In the genomic region with DNA sequence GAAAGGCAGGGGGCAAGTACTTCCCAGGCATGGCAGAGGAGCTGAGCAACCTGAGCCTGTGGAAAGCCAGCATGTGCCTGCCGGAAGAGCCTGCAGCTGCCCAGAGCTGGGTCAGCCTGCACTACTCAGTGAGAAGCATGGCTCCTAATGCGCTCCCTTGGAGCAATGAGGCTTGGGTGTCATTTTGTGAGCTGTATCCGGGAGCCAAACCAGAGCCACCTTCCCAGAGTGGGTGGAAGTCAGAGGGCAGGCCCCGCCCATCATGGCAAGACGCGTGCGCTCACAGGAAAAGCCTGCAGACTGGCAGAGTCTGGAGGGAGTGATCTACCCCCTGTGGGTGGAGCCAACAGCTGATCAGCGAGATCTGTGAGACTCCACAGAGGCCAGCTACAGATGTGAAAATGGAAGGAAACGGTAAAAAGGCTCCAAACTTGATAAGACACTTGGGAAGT, we compare ENCODE assay signal across 8 mouse cellular contexts.
A peak's percentile ranks its signal among the peaks of the same experiment; 100 is the strongest.
DNase-seq lines count a peak whose midpoint lies in the region; ATAC-seq and TF ChIP-seq lines count a peak whose summit lies in the region.

No protein-coding gene starts in this region.

- H3K27me3 ChIP-seq in forebrain, embryonic 14.5 days (replicated peaks; ENCODE audit: control insufficient read depth, insufficient read depth, low read length), result no peaks in the 10 kb centered on the region
- H3K27me3 ChIP-seq in limb, embryonic 11.5 days (ENCODE audit: control insufficient read depth, insufficient read depth, low read length), result no peaks in the 10 kb centered on the region
- no peaks in the 10 kb centered on the region for H3K27me3 ChIP-seq in midbrain, embryonic 12.5 days

- peak; percentile 97 for ATAC-seq in forebrain, embryonic 14.5 days
- ATAC-seq in hematopoietic stem cell, adult 5-6 weeks (replicated peaks in 1 of 2; ENCODE audit: insufficient read depth in 1 of 2, low FRiP score in 2 of 2, low TSS enrichment in 1 of 2, low read depth in 1 of 2, poor library complexity in 2 of 2, severe bottlenecking in 2 of 2), result peak; percentile 99 to 100
- ATAC-seq in limb, embryonic 11.5 days (ENCODE audit: insufficient number of reproducible peaks, low FRiP score, low TSS enrichment, low read depth), result peak; percentile 89
- peak; percentile 94 for ATAC-seq in midbrain, embryonic 12.5 days (ENCODE audit: low FRiP score, low read depth)

- no peaks in the 10 kb centered on the region for H3K36me3 ChIP-seq in forebrain, embryonic 14.5 days (ENCODE audit: control insufficient read depth, insufficient read depth, low read length)
- H3K36me3 ChIP-seq in limb, embryonic 11.5 days (ENCODE audit: control insufficient read depth, insufficient read depth, low read length), result no peaks in the 10 kb centered on the region
- no peaks in the 10 kb centered on the region for H3K36me3 ChIP-seq in midbrain, embryonic 12.5 days

- 0 out of 2 replicates have a peak, but pooled peaks have one; percentile 26 for TF ChIP-seq POLR2A in bone marrow, adult 2 months (IDR thresholded peaks at IDR 0.05; ENCODE audit: borderline replicate concordance, control insufficient read depth, low read depth, low read length)

- 1% methylated on average over 9 of the region's 9 CpGs for WGBS in bone marrow, adult 2 months
- WGBS in forebrain, embryonic 14.5 days, result 1% methylated on average over 9 of the region's 9 CpGs
- under 1% methylated on average over 9 of the region's 9 CpGs for WGBS in limb, embryonic 11.5 days
- WGBS in midbrain, embryonic 12.5 days, result 2% methylated on average over 9 of the region's 9 CpGs

- no peaks in the 10 kb centered on the region for H3K4me1 ChIP-seq in bone marrow, adult 2 months (ENCODE audit: control insufficient read depth, insufficient read depth, low read length)
- peaks cover 2% of the 10 kb centered on the region; the same call in 1 of the 2 replicates for H3K4me1 ChIP-seq in forebrain, embryonic 14.5 days (ENCODE audit: control insufficient read depth, insufficient read depth, low read length)
- H3K4me1 ChIP-seq in limb, embryonic 11.5 days (ENCODE audit: control insufficient read depth, insufficient read depth, low read length), result no peaks in the 10 kb centered on the region
- H3K4me1 ChIP-seq in midbrain, embryonic 12.5 days, result peaks cover 4% of the 10 kb centered on the region; the same call in 1 of the 2 replicates

- H3K4me2 ChIP-seq in forebrain, embryonic 14.5 days (ENCODE audit: low read length), result peak overlapping the region; percentile 52
- H3K4me2 ChIP-seq in limb, embryonic 11.5 days (ENCODE audit: low read depth, severe bottlenecking), result peak overlapping the region; percentile 56
- peak overlapping the region; percentile 63 for H3K4me2 ChIP-seq in midbrain, embryonic 12.5 days (replicated peaks)

- H3K9me3 ChIP-seq in forebrain, embryonic 14.5 days (replicated peaks; ENCODE audit: control insufficient read depth, low read length), result no peaks in the 10 kb centered on the region
- H3K9me3 ChIP-seq in limb, embryonic 11.5 days (ENCODE audit: control insufficient read depth, low read length), result no peaks in the 10 kb centered on the region
- no peaks in the 10 kb centered on the region for H3K9me3 ChIP-seq in midbrain, embryonic 12.5 days

- H3K27ac ChIP-seq in bone marrow, adult 2 months (ENCODE audit: control insufficient read depth, insufficient read depth, low read depth, low read length, poor library complexity), result no peak overlapping the region
- H3K27ac ChIP-seq in forebrain, embryonic 14.5 days (ENCODE audit: low read depth, low read length), result no peak overlapping the region
- no peak overlapping the region for H3K27ac ChIP-seq in limb, embryonic 11.5 days (replicated peaks; ENCODE audit: low read depth, low read length)
- H3K27ac ChIP-seq in midbrain, embryonic 12.5 days (replicated peaks), result no peak overlapping the region

- peak overlapping the region; percentile 43; the same call in 1 of the 2 replicates for H3K9ac ChIP-seq in forebrain, embryonic 14.5 days (ENCODE audit: low read length)
- H3K9ac ChIP-seq in limb, embryonic 11.5 days (ENCODE audit: low read length), result peak overlapping the region; percentile 50; the same call in 1 of the 2 replicates
- H3K9ac ChIP-seq in midbrain, embryonic 12.5 days (replicated peaks), result peak overlapping the region; percentile 43; the same call in 1 of the 2 replicates

- DNase-seq in frontal cortex, postnatal 10 days (ENCODE audit: low spot score in 2 of 2), result peak; percentile 24 to 26
- no peak for DNase-seq in frontal cortex, postnatal 36 days (ENCODE audit: low spot score in 2 of 2)
- DNase-seq in forebrain, embryonic 14.5 days (ENCODE audit: low spot score), result peak; percentile 77
- DNase-seq in limb, embryonic 11.5 days (ENCODE audit: low spot score), result peak; percentile 85
- DNase-seq in spleen, postnatal 4 days (ENCODE audit: low spot score in 2 of 2), result peak; percentile 68 to 79

- no peak for TF ChIP-seq CTCF in bone marrow, adult 2 months (IDR thresholded peaks at IDR 0.05; ENCODE audit: control insufficient read depth, insufficient read depth, low read length)

- peak overlapping the region; percentile 48 for H3K4me3 ChIP-seq in bone marrow, adult 2 months (replicated peaks; ENCODE audit: control insufficient read depth, low read depth, low read length)
- H3K4me3 ChIP-seq in forebrain, embryonic 14.5 days (ENCODE audit: low read depth, low read length), result peak overlapping the region; percentile 24
- peak overlapping the region; percentile 29 for H3K4me3 ChIP-seq in limb, embryonic 11.5 days (ENCODE audit: low read depth, low read length)
- peak overlapping the region; percentile 40 for H3K4me3 ChIP-seq in midbrain, embryonic 12.5 days

Comparison
In these comparisons a context has a peak if more than half of its experiments do, and no peak if none do; other contexts are left out.
1. DNase-seq: peak in frontal cortex, postnatal 10 days (2 of 2), forebrain, embryonic 14.5 days (single experiment), limb, embryonic 11.5 days (single experiment) and spleen, postnatal 4 days (2 of 2); none in frontal cortex, postnatal 36 days (0 of 2).
2. Peak in every context shown above with its lines, with median percentiles within 50 percentile points of each other: H3K4me3 ChIP-seq, ATAC-seq, H3K4me2 ChIP-seq and H3K9ac ChIP-seq.